Mouse (Mus musculus) kidney, adult 11 months (tissue): ENCODE data around the gene Ptprk.

Experiments
- DNase-seq: peaks from one replicate; pipeline ENCODE4 v3.0.0; 2022

Gene Ptprk

GRCm38 (mm10) chr10:28458027-28458426 is 383.4 kb downstream of the Ptprk start:
- DNase-seq = no peak

GRCm38 (mm10) chr10:28459963-28460362 is 385.3 kb downstream of the Ptprk start:
- no peak for DNase-seq

GRCm38 (mm10) chr10:28463706-28464105 is 389.1 kb downstream of the Ptprk start:
- DNase-seq = no peak

GRCm38 (mm10) chr10:28464766-28465548 is 390.3 kb downstream of the Ptprk start:
- no peak for DNase-seq

- DNase-seq = peak; percentile 33
These were observed 411.0 kb downstream of the Ptprk start for GRCm38 (mm10) chr10:28485574-28485973.

- DNase-seq = no peak
These were observed 416.4 kb downstream of the Ptprk start for GRCm38 (mm10) chr10:28491006-28491405.

- DNase-seq = no peak
These were observed 417.6 kb downstream of the Ptprk start for GRCm38 (mm10) chr10:28492206-28492605.

GRCm38 (mm10) chr10:28492870-28493269 is 418.2 kb downstream of the Ptprk start:
- DNase-seq = no peak

GRCm38 (mm10) chr10:28493271-28493861 is 418.7 kb downstream of the Ptprk start:
- DNase-seq = no peak

- DNase-seq = no peak
These were observed 423.2 kb downstream of the Ptprk start for GRCm38 (mm10) chr10:28497791-28498190.

- no peak for DNase-seq
These were observed 423.9 kb downstream of the Ptprk start for GRCm38 (mm10) chr10:28498504-28498903.

- DNase-seq = no peak
These were observed 439.0 kb downstream of the Ptprk start for GRCm38 (mm10) chr10:28513601-28514000.

- DNase-seq = no peak
These were observed 441.5 kb downstream of the Ptprk start for GRCm38 (mm10) chr10:28516147-28516546.

GRCm38 (mm10) chr10:28518297-28518696 is 443.7 kb downstream of the Ptprk start:
- no peak for DNase-seq

- no peak for DNase-seq
These were observed 445.2 kb downstream of the Ptprk start for GRCm38 (mm10) chr10:28519861-28520260.

- no peak for DNase-seq
These were observed 449.5 kb downstream of the Ptprk start for GRCm38 (mm10) chr10:28523992-28524735.

- DNase-seq = no peak
These were observed 466.0 kb downstream of the Ptprk start for GRCm38 (mm10) chr10:28540595-28540994.

GRCm38 (mm10) chr10:28542754-28543153 is 468.1 kb downstream of the Ptprk start:
- no peak for DNase-seq

GRCm38 (mm10) chr10:28550549-28550948 is 475.9 kb downstream of the Ptprk start:
- DNase-seq = no peak

- DNase-seq = no peak
These were observed 477.4 kb downstream of the Ptprk start for GRCm38 (mm10) chr10:28552068-28552467.

- DNase-seq = no peak
These were observed 489.6 kb downstream of the Ptprk start for GRCm38 (mm10) chr10:28564110-28564674.

GRCm38 (mm10) chr10:28566378-28566777 is 491.8 kb downstream of the Ptprk start:
- no peak for DNase-seq

GRCm38 (mm10) chr10:28566828-28567227 is 492.2 kb downstream of the Ptprk start:
- no peak for DNase-seq
